Mouse (Mus musculus): ENCODE measurements around the gene Tmem159. TPM values are rescaled to one million over a fixed set of nuclear protein-coding genes. Genes with fewer than 3 reads are reported as not detected.

Gene Tmem159
- total and polyA plus RNA-seq, 3 experiments: not detected

DNA sequence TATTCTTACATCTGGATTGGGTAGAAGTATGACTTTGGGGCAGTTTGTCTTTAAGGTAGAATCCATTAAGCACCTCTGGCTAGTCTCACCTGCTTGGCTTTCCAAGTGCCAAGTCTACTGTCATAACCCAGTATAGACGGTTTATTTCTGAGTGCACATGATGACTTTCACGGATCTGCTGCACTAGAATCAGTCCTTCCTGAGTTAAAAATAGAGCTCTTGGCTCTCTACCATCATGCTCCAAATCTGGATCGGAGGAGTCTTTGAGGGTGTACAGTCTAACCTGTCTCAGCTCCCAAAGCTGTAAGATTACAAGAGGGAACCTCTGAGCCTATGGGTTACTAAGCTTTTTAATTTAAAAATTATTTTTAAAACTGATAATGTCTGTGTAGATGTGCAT, 7.9 kb upstream of the Tmem159 start:
- Histone ChIP-seq H3K36me3 (replicated peaks in 1 of 2; ENCODE audit: control insufficient read depth in 1 of 2, insufficient read depth in 1 of 2, low read length in 1 of 2) (no peaks in the 10 kb centered on the region), H3K79me2 (replicated peaks; ENCODE audit: control insufficient read depth, extremely low read depth, insufficient read depth, poor library complexity, severe bottlenecking) (no peaks in the 10 kb centered on the region), H3K27ac (ENCODE audit: insufficient read depth, low read depth) (no peak overlapping the region), H3K4me1 (ENCODE audit: control insufficient read depth in 1 of 2, insufficient read depth in 2 of 2) (peaks cover 0 to 5% of the 10 kb centered on the region in 2 experiments; a peak in 1 of 4 replicates), H3K9ac (ENCODE audit: insufficient read depth, low read depth) (no peak overlapping the region), H3K9me3 (replicated peaks; ENCODE audit: low read length) (no peaks in the 10 kb centered on the region), H3K4me3 (replicated peaks in 1 of 3; ENCODE audit: low read depth in 2 of 3, low read length in 2 of 3, poor library complexity in 1 of 3) (no peak overlapping the region), H3K27me3 (replicated peaks) (no peaks in the 10 kb centered on the region), H3K4me2 (ENCODE audit: insufficient read depth, low read depth, poor library complexity, severe bottlenecking) (no peak overlapping the region)
- in situ Hi-C loops (cut with MboI; ENCODE audit: low pct_ligation_motif_present, low pct_unique_long_range_greater_than_20kb, low sequenced_read_pairs): no loop called here
- TF ChIP-seq ZMIZ1 (IDR thresholded peaks at IDR 0.05; ENCODE audit: low read depth, low read length): no peak
- TF ChIP-seq ETS1 (conservative IDR thresholded peaks at IDR 0.05; ENCODE audit: low read depth, low read length): no peak
- no peak for TF ChIP-seq CHD1 (IDR thresholded peaks at IDR 0.05; ENCODE audit: low read depth, low read length)
- TF ChIP-seq E2F4 (IDR thresholded peaks at IDR 0.05; ENCODE audit: insufficient replicate concordance, low read depth, low read length): no peak
- TF ChIP-seq CHD2 (IDR thresholded peaks at IDR 0.05; ENCODE audit: low read length): no peak
- no peak for TF ChIP-seq ZC3H11A (IDR thresholded peaks at IDR 0.05; ENCODE audit: low read depth, low read length)
- no peak for TF ChIP-seq UBTF (IDR thresholded peaks at IDR 0.05; ENCODE audit: low read depth, low read length)
- TF ChIP-seq ZKSCAN1 (IDR thresholded peaks at IDR 0.05; ENCODE audit: borderline replicate concordance, low read depth, low read length): no peak
- no peak for TF ChIP-seq SMC3 (IDR thresholded peaks at IDR 0.05; ENCODE audit: low read depth, low read length)
- no peak for TF ChIP-seq USF2 (conservative IDR thresholded peaks at IDR 0.05; ENCODE audit: low read depth, low read length)
- no peak for TF ChIP-seq GABPA (IDR thresholded peaks at IDR 0.05; ENCODE audit: insufficient replicate concordance, low read depth, low read length)
- TF ChIP-seq MXI1 (IDR thresholded peaks at IDR 0.05; ENCODE audit: low read depth, low read length): no peak
- no peak for TF ChIP-seq CTCF (conservative IDR thresholded peaks at IDR 0.05 in 1 of 2, IDR thresholded peaks at IDR 0.05 in 1 of 2; ENCODE audit: low read depth in 2 of 2, low read length in 2 of 2)
- no peak for DNase-seq (ENCODE audit: extremely low read depth)
- dilution Hi-C loops (cut with MboI; ENCODE audit: extremely low pct_ligation_motif_present, extremely low pct_unique_long_range_greater_than_20kb, low sequenced_read_pairs): no loop called here

DNA sequence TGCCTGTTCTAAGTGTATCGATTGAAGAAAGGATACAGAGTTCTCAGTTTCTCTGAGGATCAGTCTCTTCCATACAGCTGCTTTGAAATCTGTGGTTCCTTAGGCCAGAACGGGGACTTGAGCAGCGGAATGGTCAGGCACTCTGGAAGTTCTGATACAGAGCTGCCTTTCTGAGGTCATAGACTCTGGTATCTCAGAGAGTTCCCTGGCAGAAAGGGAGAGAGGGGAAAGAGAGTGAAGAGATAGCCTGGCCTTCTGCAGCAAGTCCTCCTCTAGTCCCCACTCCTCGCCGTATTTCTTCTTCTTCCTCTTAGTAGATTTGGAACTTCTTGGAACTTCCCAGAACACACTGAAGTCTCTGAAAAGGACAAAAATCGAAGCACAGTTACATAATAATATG, 7.0 kb upstream of the Tmem159 start, which contains the start of gene Dnah3:
TSS of gene Dnah3 (minus strand) at position 101 of the 400 bp plus-strand sequence.
- in situ Hi-C loops (cut with MboI; ENCODE audit: low pct_ligation_motif_present, low pct_unique_long_range_greater_than_20kb, low sequenced_read_pairs) (no loop called here), dilution Hi-C loops (cut with MboI; ENCODE audit: extremely low pct_ligation_motif_present, extremely low pct_unique_long_range_greater_than_20kb, low sequenced_read_pairs) (no loop called here)
- TF ChIP-seq ZC3H11A (IDR thresholded peaks at IDR 0.05; ENCODE audit: low read depth, low read length) (no peak), ETS1 (conservative IDR thresholded peaks at IDR 0.05; ENCODE audit: low read depth, low read length) (no peak), UBTF (IDR thresholded peaks at IDR 0.05; ENCODE audit: low read depth, low read length) (no peak), TCF12 (IDR thresholded peaks at IDR 0.05; ENCODE audit: low read depth, low read length) (no peak), RCOR1 (conservative IDR thresholded peaks at IDR 0.05; ENCODE audit: low read depth, low read length) (no peak), TBP (conservative IDR thresholded peaks at IDR 0.05; ENCODE audit: low read depth, low read length) (no peak), IRF4 (IDR thresholded peaks at IDR 0.05; ENCODE audit: low read depth, low read length) (no peak), ZKSCAN1 (IDR thresholded peaks at IDR 0.05; ENCODE audit: borderline replicate concordance, low read depth, low read length) (no peak), BHLHE40 (IDR thresholded peaks at IDR 0.05; ENCODE audit: low read depth, low read length) (no peak), ZNF384 (IDR thresholded peaks at IDR 0.05; ENCODE audit: low read depth, low read length) (no peak), MEF2A (IDR thresholded peaks at IDR 0.05; ENCODE audit: borderline replicate concordance, low read depth, low read length) (no peak), E2F4 (IDR thresholded peaks at IDR 0.05; ENCODE audit: insufficient replicate concordance, low read depth, low read length) (no peak), POLR2AphosphoS2 (IDR thresholded peaks at IDR 0.05; ENCODE audit: low read depth, low read length) (no peak), HCFC1 (IDR thresholded peaks at IDR 0.05; ENCODE audit: low read depth, low read length) (no peak), ZMIZ1 (IDR thresholded peaks at IDR 0.05; ENCODE audit: low read depth, low read length) (no peak), MAX (IDR thresholded peaks at IDR 0.05; ENCODE audit: low read length) (no peak)
- H3K9ac ChIP-seq (ENCODE audit: insufficient read depth, low read depth): no peak within 1 kb of the TSS
- H3K4me1 ChIP-seq (ENCODE audit: control insufficient read depth in 1 of 2, insufficient read depth in 2 of 2): peaks cover 0 to 5% of the 10 kb centered on the region in 2 experiments; a peak in 1 of 4 replicates
- no peaks in the 10 kb centered on the region for H3K9me3 ChIP-seq (replicated peaks; ENCODE audit: low read length)
- H3K27ac ChIP-seq (ENCODE audit: insufficient read depth, low read depth): no peak within 1 kb of the TSS
- no peaks in the 10 kb centered on the region for H3K79me2 ChIP-seq (replicated peaks; ENCODE audit: control insufficient read depth, extremely low read depth, insufficient read depth, poor library complexity, severe bottlenecking)
- H3K4me2 ChIP-seq (ENCODE audit: insufficient read depth, low read depth, poor library complexity, severe bottlenecking): no peak within 1 kb of the TSS
- H3K4me3 ChIP-seq (replicated peaks in 1 of 3; ENCODE audit: low read depth in 2 of 3, low read length in 2 of 3, poor library complexity in 1 of 3): no peak within 1 kb of the TSS
- H3K36me3 ChIP-seq (replicated peaks in 1 of 2; ENCODE audit: control insufficient read depth in 1 of 2, insufficient read depth in 1 of 2, low read length in 1 of 2): no peaks in the 10 kb centered on the region
- no peak for DNase-seq (ENCODE audit: extremely low read depth)
- H3K27me3 ChIP-seq (replicated peaks): no peaks in the 10 kb centered on the region
